Mouse (Mus musculus) large intestine, adult 2 months (tissue): Measurements from ENCODE around the gene Atp5d. TPM values are rescaled to one million over a fixed set of nuclear protein-coding genes. Genes with fewer than 3 reads are reported as not detected.

Experiments used
- DNase-seq: peaks from one replicate; pipeline ENCODE4 v3.0.0-alpha.2; 2012; ENCODE audit warnings: low read depth, low spot score
- WGBS: fragments of 180-500 bp; shearing (Covaris S2); methylation state at CpG from one replicate; pipeline ENCODE4 v1.1.7; 2018; 5-methylcytosine and 5-hydroxymethylcytosine counted together
- polyA plus RNA-seq: library from polyadenylated mRNA; depleted of rRNA; stranded (reverse); fragments of >200 nt; gene quantifications from 2 replicates; pipeline ENCODE4 v1.2.3, GENCODE M21; 2012

The Atp5d gene
- polyA plus RNA-seq, 1 experiment = 1,215 TPM

DNA sequence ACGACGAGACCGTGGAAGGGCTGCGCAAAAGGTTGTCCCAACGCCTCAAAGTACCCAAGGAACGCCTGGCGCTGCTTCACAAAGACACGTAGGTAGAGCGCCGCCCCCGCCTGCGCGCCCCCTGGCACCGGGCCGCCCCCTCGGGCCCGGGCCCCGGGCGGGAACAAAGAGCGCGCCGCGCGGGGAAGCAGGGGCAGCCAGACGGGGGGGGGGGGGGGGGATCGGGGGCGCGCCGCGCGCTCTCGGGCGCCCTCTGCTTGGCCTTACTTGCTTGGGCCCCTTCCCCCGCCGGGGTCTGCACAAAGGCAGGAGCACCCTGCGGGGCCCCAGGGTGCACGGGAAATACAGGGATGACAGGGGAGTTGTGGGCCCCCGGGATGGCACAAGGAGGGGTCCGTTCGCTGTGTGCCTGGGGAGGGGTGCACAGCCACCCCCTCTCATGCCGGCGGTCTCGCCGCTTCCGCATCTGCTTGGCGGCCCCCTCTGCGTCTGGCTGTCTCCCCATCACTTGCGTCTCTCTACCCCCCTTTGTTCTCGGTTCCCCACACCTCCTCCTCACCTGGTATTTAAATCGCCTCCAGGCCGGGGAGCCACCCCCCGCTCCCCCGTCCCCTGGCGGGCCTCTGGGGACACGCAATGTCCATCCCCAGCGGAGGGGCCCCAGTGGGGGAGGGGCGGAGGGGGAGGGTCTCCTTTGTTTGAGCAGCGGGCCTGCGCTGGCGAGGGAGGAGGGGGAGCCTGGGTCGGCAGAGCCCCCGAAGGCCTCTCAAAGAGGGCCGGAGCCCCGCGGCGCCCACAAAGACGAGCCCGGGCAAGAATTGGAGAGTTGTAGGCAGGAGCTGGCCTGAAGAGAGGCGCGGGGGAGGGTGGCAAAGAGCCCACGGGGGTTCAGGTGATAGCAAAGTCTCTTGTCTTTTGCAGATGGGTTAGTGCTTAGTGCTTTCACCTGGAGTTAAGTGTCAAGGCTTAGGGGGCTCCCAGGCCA is 12.1 kb downstream of the Atp5d start:
- DNase-seq = no peak
- 2% methylated on average over 55 of the region's 71 CpGs for WGBS

DNA sequence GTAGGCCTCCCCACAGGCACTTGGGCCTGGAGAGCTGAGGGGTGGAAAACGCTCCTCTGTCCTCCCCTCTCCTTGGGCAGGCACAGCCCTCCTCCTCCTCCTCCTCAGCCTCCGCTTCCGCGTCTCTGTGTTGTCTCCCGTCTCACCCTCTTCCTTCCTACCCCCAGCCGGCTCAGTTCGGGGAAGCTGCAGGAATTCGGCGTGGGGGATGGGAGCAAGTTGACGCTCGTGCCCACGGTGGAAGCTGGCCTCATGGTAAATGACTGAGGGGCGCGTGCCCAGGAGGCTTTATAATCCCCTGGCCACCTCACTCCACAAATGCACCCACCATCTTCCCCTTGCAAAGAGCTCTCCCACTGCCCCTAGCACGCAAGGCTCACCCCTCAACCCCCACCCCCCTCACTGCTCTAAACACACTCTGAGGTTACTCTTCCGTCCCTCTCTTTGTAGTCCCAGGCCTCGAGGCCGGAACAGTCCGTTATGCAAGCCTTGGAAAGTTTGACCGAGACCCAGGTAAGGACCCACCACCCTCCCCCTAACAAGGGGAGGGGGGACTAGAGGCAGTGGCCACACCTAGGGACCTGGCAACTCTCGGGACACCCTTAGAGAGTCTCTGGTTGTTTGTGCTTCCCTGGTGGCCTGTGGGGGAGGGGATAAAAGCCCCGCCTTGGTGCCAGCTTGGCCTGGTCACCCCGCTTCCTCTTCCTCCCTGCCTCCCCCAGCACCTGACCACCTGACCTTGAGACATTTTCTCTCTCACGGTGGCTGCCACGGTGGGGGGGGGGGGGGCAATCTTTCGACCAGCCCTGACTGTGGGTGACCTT is 13.0 kb downstream of the Atp5d start:
- WGBS = 2% methylated on average over 26 of the region's 26 CpGs
- no peak for DNase-seq

DNA sequence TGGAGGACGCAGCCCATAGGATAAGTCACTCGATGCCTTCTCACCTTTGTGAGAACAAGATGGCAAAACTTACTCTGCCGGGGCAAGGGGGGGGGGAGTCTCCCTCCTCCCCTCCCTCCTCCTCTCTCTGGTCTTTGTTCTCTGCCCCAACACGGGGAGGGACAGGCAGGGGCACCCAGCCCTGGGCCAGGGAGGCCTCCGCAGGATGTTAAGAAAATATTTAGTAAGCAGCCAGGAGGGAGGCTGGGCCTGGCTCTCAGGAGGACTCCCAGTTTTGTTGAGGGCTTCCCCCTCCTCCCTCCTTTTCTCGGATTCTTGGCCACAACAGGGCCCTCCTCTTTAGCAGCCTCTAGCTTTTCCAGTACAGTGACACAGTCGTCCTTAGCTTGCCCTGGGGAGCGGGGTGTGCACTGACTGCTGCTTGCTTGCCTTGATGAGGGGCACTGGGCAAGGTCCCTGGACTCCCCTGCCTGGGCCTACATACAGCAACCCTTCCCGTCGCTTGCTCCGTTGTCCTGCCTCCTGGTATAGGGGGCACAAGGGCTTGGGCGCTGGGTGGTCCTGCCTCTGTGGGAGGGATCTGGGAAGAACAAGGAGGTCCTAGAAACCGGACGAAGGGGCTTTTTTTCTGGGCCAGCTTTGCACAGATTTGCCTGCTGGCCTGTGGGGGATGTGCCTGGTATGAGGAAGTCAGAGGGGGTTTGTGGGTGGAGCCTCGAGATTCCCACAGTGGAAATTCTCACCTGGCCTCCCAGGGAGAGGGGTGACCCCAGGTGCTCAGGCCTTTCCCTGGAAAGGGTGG is 13.8 kb downstream of the Atp5d start:
- WGBS = 19% methylated on average over 15 of the region's 15 CpGs
- DNase-seq = no peak

DNA sequence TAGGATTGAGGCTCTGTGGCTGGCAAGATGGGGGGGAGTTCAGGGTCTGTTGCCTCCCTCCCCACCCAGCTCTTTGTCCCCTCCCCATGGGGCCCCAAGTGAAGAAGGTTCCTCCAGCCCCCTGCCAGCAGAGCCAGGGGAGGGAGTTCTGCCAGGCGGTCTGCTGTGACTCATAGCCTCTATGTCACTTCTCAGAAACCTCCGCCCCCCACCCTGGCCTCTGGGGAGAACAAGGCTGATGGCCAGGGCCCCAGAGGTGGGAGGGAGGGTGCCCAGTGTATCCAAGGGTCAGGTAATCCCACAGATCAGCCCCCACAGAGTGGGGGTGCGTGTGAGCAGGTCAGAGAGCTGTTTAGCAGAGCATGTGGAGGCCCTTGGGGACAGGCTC is 14.4 kb downstream of the Atp5d start:
- WGBS = 45% methylated on average over 3 of the region's 3 CpGs
- no peak for DNase-seq

DNA sequence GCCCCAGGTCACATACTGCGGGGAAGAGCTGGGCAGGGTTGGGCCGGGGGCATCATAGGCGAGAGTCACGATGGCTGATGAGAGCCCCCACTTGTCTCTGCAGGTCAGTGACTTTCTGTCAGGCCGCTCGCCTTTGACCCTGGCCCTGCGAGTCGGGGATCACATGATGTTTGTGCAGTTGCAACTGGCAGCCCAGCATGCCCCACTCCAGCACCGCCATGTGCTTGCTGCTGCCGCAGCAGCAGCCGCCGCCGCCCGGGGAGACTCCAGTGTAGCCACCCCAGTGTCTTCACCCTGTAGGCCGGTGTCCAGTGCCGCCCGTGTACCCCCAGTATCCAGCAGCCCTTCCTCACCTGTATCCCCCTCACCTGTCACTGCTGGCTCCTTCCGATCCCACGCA is 15.3 kb downstream of the Atp5d start:
- WGBS = 80% methylated on average over 19 of the region's 19 CpGs
- no peak for DNase-seq

DNA sequence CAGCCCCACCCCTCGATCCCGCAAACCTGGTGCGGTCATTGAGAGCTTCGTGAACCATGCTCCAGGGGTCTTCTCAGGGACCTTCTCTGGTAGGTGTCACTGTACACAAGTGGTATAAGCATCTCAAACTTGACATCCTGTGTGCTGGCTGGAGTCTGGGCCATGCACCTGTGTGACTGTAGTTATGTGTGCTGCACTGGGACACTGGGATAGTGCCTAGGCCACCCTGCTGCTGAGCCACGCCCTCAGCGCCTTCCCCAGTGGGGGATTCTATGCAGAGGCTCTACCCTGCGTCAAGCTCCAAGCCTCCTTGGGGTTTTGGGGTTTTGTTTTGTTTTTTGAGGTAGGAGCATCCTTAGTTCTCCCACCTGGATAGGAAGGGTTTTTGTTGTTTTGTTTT is 16.0 kb downstream of the Atp5d start:
- 87% methylated on average over 7 of the region's 7 CpGs for WGBS
- no peak for DNase-seq

DNA sequence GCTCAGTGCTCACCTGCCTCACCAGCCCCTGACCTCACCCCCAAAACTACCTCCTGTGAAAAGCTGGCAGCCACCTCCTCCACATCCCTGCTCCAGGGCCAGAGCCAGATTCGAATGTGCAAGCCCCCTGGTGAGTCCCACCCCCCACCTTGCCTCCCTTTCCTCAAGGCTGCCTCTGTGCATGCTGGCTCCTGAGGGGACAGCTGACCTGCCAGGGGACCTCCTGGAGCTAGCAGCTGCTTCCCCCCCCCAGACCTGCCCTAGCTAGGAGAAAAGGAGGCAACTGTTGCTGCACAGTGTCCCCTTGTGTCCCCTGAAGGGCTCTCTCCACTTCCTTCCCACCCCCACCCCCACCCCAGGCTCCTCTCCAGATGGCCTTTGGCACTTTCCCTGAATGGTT is 16.8 kb downstream of the Atp5d start:
- no peak for DNase-seq
- 74% methylated on average over 1 of the region's 1 CpGs for WGBS

DNA sequence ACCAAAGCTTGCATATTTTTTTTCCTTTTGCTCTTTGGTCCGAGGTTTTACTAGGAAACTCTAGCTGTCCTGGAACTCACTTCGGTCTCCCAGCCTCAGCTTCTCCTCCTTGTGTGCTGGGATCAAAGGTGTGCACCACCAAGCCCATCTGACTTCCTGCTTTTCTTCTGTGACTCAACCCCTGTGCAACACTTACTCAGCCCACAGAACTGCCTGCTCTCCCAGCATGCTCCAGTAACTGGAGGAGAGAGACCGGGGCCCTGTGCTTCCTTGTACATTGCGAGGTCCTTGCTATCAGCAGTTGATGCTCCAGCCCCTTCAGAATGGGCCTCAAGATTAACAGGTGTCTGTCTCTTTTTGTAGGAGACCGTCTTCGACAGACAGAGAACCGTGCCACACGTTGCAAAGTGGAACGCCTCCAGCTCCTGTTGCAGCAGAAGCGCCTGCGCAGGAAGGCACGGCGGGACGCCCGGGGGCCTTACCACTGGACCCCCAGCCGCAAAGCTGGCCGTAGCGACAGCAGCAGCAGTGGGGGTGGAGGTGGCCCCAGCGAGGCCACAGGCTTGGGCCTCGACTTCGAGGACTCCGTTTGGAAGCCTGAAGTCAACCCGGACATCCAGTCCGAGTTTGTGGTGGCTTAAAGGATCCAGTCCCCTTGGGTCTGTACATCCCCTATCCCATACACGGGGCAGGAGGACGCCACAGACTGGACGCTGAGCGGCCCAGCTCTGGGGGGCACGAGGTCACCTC is 17.7 kb downstream of the Atp5d start:
- 80% methylated on average over 29 of the region's 29 CpGs for WGBS
- no peak for DNase-seq

DNA sequence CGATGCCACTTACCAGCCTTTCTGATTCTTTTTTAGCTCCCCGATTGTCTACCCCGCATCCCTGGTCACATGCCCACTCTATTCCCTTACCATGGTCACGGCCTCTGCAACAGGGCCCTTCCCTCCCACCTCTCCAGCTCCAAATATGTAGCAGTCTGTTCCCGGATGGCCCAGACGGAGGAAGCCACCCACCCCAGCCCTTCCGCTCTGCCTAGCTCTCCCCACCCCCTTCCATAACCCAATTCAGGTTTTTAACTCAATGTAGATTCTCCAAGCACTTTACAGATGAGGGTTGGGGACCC is 18.3 kb downstream of the Atp5d start:
- DNase-seq = no peak
- WGBS = 73% methylated on average over 7 of the region's 7 CpGs

DNA sequence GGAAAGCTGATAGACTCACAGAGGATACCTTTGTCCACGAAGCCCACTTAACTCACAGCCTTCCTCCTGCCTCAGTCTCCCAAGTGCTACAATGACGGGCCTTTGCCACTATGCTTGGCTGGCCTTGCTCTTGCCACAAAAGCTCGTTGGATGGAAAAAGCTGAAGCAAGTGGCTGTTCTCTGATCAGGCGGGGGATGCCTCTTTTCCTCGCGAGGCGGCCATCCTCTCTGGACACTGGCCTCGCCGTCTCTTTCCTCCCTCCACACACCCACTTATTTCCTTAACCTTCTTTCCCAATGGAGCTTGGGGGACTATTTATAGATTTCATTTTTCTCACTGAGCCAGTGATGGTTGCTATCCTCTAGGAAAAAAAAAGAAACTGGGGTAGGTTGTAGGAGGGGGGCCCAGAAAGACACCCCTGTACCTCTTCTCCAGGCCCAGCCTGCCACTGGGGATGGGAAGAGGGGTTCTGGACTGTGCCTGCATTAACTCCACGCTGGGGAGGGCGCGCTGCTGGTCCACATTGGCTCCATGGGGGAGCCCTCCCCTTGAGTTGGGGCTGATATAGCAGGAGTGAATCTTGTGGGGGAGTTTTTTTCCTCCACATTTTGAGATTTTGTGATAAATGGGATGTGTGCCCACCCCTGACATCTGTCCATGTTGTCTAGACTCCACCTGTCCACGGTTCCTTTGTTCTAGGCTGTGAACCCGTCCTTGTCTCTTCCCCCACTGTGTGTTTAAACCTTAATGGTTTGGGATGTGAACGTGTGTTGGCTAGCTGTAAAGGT is 18.9 kb downstream of the Atp5d start:
- 66% methylated on average over 15 of the region's 15 CpGs for WGBS
- DNase-seq = no peak

DNA sequence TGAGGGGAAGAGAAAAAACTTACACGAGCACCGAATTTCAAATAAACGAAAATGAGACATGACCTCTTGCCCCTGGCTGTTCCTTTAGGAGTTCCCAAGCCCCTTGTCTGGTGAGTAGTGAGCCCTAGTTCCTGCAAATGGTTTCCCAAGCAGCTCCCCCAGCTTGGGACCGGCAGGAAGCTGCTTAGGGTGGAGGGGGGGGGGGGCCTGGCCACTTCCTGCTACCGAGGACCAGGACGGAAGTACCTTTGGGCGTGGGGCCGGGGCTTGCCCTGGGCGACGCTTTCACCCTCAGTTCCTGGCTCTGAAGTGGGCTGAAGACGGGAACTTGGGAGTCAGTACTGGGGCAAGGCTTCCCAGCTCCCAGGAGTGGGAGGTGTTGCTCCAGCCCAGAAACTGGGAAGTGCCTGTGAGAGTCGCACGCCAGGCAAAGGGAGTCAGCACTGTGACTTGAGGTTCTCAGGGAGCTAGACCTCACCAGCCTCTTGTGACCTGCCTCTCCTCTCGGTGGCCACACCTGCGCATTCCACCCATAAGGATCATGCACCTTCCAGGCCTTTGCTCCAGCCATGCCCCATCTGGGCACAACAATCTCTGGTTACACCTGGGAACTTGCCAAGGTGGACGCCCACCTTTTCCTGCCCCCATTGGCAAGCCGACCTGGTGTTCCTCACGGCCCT is 20.0 kb downstream of the Atp5d start:
- 4% methylated on average over 18 of the region's 18 CpGs for WGBS
- no peak for DNase-seq

DNA sequence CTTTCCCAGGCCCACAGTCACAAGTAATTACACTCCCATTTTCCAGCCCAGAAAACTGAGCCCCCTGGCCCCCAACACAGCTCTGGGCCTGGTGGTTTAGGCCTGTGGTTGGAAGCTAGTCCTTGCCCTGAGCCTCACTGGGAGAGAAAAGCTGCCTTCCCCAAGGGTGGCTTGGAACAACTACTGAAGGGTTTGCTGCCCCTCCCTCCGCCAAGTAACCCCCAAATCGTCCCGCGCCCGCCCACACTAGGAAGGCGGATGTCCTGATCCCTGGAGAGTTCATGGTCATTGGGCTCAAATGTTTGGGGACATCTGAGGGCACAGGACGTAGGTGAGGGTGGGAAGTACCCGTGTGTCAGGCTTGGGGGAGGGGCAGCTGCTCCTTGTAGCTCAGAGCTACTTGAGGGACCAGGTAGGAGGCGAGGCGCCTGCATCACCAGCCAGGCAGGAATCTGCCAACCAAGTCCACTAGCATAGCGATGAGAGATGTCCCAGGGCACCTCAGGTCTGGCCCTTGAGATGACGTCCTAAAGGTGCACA is 20.7 kb downstream of the Atp5d start:
- 14% methylated on average over 12 of the region's 12 CpGs for WGBS
- no peak for DNase-seq

DNA sequence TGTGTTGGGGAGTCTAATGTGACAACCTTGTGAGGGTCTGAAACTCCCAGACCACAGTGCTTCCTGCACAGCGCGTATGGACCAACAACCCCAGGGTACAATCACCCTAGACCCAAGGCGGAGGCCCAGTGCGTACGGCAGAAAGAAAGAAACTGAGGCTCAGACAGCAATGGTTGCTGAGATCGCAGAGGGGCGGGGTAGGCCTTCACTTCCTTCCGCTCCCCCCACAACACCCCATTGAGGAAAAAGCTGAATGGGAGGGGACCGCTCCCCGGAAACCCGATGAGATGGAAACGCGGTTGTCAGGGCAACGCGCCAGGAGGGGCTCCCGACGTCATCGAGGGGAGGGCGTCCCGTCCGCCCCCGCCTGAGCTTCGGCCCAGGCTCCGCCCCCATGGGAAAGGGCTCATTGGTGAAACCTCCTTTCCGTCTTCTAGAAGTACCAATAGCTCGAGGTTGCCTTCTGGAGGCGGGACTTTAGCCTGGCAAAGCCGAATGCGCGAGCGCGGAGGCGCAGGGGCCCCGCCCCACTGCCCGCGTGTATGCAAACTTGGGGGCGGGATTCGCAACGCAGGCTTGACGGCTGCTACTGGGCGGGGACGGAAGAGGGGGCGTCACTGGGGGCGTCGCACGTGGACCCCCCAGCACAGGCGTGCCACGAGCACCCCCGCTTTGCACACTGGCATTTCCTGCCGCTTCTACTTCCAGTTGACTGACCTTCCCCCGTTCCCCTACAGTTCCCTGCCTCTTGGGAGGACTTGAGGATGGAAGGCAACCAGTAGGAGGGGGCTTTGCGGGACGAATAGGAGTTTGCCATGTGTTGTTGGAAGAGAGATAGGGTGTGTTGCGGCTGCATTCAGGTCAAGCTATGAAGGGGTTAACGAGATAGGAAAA is 21.4 kb downstream of the Atp5d start:
- no peak for DNase-seq
- WGBS = under 1% methylated on average over 55 of the region's 55 CpGs

DNA sequence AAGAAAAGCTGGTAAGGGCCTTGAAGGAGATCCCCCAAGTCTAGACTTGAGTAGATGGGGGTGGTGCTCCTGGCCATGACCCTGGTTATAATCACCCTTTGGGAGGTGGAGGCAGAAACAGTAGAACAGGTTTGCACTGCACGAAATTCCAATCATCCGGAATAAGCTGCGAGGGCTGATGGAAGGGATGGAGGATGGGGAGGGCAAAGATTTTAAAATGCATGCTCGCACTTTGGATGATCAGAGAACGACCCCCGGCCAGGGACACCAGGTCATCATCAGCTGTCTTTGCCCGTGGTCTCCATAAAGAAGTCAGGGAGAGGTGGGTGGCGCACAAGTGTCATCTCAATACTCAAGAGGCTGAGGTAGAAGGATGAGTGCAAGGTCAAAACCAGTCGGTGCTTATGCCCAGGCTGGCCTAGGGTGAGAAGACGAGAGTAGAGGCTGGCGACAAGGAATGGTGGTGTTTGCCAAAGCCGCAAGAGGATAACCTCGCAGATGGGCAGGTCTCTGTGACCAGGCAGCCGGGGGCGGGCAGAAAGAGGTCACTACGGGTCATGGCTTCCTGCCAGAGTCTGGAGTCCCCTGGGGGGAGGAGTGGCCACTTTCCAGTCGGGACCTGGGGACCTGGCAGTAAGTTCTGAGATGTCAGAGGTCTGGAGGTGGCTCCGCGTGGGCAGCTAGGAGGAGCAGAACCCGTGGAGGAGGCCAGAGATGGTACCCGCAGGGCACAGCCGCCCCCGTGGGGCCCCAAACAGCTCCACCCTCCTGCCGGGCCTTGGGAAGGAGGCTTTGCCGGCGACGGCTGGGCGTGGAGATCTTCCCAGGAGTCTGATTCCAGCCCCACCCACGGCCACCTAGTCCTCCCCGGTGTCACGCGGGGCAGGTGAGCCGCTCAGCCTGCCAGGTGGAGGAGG is 22.3 kb downstream of the Atp5d start:
- WGBS = 2% methylated on average over 33 of the region's 33 CpGs

DNA sequence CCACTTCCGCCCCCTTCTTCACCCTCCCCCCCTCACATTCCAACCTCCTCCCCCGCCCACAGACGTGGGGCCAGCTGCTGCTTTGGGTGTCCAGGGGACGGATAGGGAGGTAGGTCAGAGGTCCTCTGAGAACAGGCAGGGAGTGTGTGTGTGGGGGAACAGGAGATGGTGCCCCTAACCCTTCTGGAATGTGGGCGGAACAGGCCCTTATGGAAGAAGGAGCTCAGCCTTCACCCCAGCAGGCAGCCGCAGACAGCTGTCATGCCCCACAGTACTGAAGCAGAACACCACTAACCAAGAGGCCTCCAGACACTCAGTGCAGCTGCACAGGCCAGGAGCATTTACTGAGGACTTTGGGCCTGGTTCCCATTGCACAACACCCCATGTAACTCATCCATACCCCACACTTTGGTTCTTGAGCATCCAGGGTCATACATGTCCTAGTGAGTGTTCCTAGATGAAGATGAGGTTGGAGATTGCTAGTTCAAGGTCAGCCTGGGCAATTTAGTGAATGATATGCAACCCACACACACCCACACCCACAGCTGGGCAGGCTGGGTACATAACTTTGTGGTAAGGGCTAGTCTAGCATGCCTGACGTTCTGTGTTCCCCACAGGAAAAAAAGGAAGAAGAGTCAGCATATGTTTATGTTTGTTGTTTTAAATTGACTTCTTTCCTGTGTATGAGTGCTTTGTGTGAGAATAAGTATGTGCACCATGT is 23.2 kb downstream of the Atp5d start:
- WGBS = 9% methylated on average over 7 of the region's 7 CpGs
- DNase-seq = no peak

More for the DNA sequence above, 22.3 kb downstream of the Atp5d start:
- DNase-seq = no peak
